Mouse (Mus musculus) embryonic facial prominence, embryonic 11.5 days (tissue): ENCODE data around the gene Mrpl52. TPM values are rescaled to one million over a fixed set of nuclear protein-coding genes. Genes with fewer than 3 reads are reported as not detected.

ENCODE experiments used
- ATAC-seq: fragments of 200-750 bp; cut with Nextera tagmentation; replicated peaks from 2 replicates; pipeline ENCODE4 v1.8.0; 2017; ENCODE audit warnings: low read depth; ENCODE audit not compliant: insufficient number of reproducible peaks, low FRiP score, low TSS enrichment
- DNase-seq: peaks from one replicate; pipeline ENCODE4 v3.0.0-alpha.2; 2015; ENCODE audit warnings: low spot score
- H3K27ac ChIP-seq: fragments of 300-500 bp; sonication (generic); replicated peaks from 2 replicates; pipeline ENCODE4 v1.5.1; 2014; ENCODE audit warnings: mild to moderate bottlenecking, low read depth, low read length, control low read depth
- H3K27me3 ChIP-seq: fragments of 300-500 bp; sonication (generic); 2 replicates; pipeline ENCODE4 v1.6.1; 2014; ENCODE audit warnings: mild to moderate bottlenecking, low read length, moderate library complexity, mixed read lengths; ENCODE audit not compliant: control insufficient read depth, insufficient read depth
- H3K36me3 ChIP-seq: fragments of 300-500 bp; sonication (generic); replicated peaks from 2 replicates; pipeline ENCODE4 v1.6.1; 2014; ENCODE audit warnings: low read depth, mild to moderate bottlenecking, low read length, moderate library complexity, mixed read lengths; ENCODE audit not compliant: control insufficient read depth, insufficient read depth
- H3K4me1 ChIP-seq: fragments of 300-500 bp; sonication (generic); 2 replicates; pipeline ENCODE4 v1.6.1; 2014; ENCODE audit warnings: low read length, mixed read lengths; ENCODE audit not compliant: control insufficient read depth, insufficient read depth
- H3K4me2 ChIP-seq: fragments of 300-500 bp; sonication (generic); 2 replicates; pipeline ENCODE4 v1.6.1; 2014; ENCODE audit warnings: low read depth, mild to moderate bottlenecking, control low read depth, low read length, moderate library complexity
- H3K4me3 ChIP-seq: fragments of 300-500 bp; sonication (generic); 2 replicates; pipeline ENCODE4 v1.5.1; 2014; ENCODE audit warnings: low read depth, low read length, control low read depth
- H3K9ac ChIP-seq: fragments of 300-500 bp; sonication (generic); replicated peaks from 2 replicates; pipeline ENCODE4 v1.6.1; 2014; ENCODE audit warnings: mild to moderate bottlenecking, control low read depth, low read length
- H3K9me3 ChIP-seq: fragments of 300-500 bp; sonication (generic); replicated peaks from 2 replicates; pipeline ENCODE4 v1.6.1; 2016; ENCODE audit warnings: mild to moderate bottlenecking, low read length, inconsistent platforms, mixed read lengths; ENCODE audit not compliant: control insufficient read depth
- WGBS: fragments of 180-500 bp; shearing (Covaris S2); extraction: QIAGEN DNeasy Blood & Tissue Kit; methylation state at CpG from one replicate; pipeline ENCODE4 v1.1.7; 2014; 5-methylcytosine and 5-hydroxymethylcytosine counted together
- polyA plus RNA-seq: library from polyadenylated mRNA; unstranded; fragments of >200 nt; fragmentation: Nextera tagmentation; extraction: Ambion mirVana; gene quantifications from 2 replicates; pipeline ENCODE4 v1.2.1, GENCODE M21; 2014

Mrpl52 gene
- polyA plus RNA-seq, 1 experiment from 2014 or later: 235 TPM

DNA sequence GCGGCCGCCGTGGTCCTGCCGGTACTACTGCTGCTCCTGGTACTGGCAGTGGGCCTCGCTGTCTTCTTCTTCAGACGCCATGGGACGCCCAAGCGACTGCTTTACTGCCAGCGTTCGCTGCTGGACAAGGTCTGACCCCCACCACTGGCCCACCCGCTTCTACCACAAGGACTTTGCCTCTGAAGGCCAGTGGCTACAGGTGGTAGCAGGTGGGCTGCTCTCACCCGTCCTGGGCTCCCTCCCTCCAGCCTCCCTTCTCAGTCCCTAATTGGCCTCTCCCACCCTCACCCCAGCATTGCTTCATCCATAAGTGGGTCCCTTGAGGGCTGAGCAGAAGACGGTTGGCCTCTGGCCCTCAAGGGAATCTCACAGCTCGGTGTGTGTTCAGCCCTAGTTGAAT, 13.8 kb downstream of the Mrpl52 start:
- peaks cover 8% of the 10 kb centered on the region for H3K36me3 ChIP-seq
- no peak overlapping the region for H3K27ac ChIP-seq
- no peak overlapping the region for H3K4me3 ChIP-seq
- no peaks in the 10 kb centered on the region for H3K27me3 ChIP-seq
- no peak overlapping the region for H3K4me2 ChIP-seq
- no peak for ATAC-seq
- no peak overlapping the region for H3K9ac ChIP-seq
- 93% methylated on average over 14 of the region's 14 CpGs for WGBS
- no peaks in the 10 kb centered on the region for H3K9me3 ChIP-seq
- H3K4me1 ChIP-seq: peaks cover 3% of the 10 kb centered on the region; the same call in 1 of the 2 replicates
- DNase-seq: no peak

DNA sequence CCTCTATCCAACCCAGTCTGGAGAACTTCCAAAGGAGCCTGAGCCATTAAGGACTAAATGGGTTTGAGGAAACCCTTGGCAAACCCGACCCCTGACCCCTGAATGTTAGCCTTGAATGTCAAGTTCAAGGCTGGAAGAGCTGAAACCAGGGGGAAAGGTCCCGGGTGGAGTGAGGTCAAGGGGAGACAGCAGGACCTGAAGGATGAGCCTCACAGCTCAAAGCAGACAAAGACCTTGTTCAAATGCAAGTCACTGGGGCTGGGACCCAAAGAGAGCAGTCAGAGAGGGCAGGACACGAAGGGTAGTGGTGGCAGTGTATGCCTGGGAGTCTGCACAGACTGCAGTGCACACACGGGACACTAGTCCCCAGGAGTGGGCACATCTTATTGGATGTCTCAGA, 14.7 kb downstream of the Mrpl52 start:
- WGBS: 72% methylated on average over 4 of the region's 4 CpGs
- no peak overlapping the region for H3K4me3 ChIP-seq
- no peak for ATAC-seq
- DNase-seq: no peak
- H3K4me2 ChIP-seq: no peak overlapping the region
- H3K36me3 ChIP-seq: peaks cover 8% of the 10 kb centered on the region
- H3K4me1 ChIP-seq: peaks cover 3% of the 10 kb centered on the region; the same call in 1 of the 2 replicates
- no peak overlapping the region for H3K27ac ChIP-seq
- H3K9me3 ChIP-seq: no peaks in the 10 kb centered on the region
- H3K9ac ChIP-seq: no peak overlapping the region
- H3K27me3 ChIP-seq: no peaks in the 10 kb centered on the region

DNA sequence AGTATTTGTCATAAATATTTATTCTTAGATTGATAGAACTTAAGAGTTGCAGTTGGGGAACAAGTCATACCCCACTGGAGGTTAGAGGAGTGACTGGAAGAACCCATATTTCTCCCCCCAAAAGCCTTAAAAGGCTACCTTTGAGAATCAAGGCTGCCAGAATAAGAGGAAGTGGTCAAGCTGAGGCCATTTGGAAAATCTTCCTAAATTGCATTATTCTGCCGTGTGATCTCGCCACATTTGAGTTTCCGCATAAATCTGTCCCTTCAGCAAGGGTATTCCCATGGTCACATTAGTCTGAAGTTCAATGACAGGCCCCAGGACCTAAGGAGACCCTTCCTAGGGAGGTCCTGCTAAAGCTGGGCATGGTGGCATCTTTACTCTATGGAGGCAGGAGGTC, 15.8 kb downstream of the Mrpl52 start:
- peaks cover 5% of the 10 kb centered on the region for H3K36me3 ChIP-seq
- WGBS: 82% methylated on average over 3 of the region's 3 CpGs
- H3K4me3 ChIP-seq: no peak overlapping the region
- no peak overlapping the region for H3K27ac ChIP-seq
- no peaks in the 10 kb centered on the region for H3K9me3 ChIP-seq
- no peak overlapping the region for H3K4me2 ChIP-seq
- H3K4me1 ChIP-seq: peaks cover 3% of the 10 kb centered on the region; the same call in 1 of the 2 replicates
- no peaks in the 10 kb centered on the region for H3K27me3 ChIP-seq
- ATAC-seq (no peak), DNase-seq (no peak)
- no peak overlapping the region for H3K9ac ChIP-seq

DNA sequence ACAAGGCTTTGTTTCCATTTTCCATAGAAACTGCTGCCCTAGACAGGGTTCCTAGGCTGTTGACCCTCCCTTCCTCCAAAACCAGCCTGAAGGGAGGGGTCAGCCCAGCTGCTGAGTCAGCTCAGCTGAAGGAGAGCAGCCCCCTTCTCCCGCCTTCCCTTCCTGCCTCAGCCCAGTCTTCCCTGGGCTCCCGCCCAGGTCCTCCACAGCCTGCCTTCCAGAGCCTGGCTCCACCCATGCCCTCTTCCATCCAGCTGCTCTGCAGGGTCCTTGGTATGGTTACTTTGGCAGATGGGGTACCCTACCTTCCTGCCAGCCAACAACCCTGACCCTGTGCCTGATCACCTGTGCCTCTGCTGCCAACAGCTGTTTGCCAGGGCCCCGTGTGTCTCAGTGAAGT, 16.5 kb downstream of the Mrpl52 start:
- Histone ChIP-seq H3K4me3 (no peak overlapping the region), H3K36me3 (peaks cover 5% of the 10 kb centered on the region), H3K4me2 (0 out of 2 replicates have a peak overlapping the region, but pooled peaks have one; percentile 5), H3K27ac (peak overlapping the region; percentile 69), H3K9ac (no peak overlapping the region; the same call in 1 of the 2 replicates), H3K27me3 (no peaks in the 10 kb centered on the region), H3K4me1 (peaks cover 3% of the 10 kb centered on the region; the same call in 1 of the 2 replicates), H3K9me3 (no peaks in the 10 kb centered on the region)
- peak; percentile 76 for DNase-seq
- 7% methylated on average over 3 of the region's 3 CpGs for WGBS
- peak; percentile 69 for ATAC-seq

DNA sequence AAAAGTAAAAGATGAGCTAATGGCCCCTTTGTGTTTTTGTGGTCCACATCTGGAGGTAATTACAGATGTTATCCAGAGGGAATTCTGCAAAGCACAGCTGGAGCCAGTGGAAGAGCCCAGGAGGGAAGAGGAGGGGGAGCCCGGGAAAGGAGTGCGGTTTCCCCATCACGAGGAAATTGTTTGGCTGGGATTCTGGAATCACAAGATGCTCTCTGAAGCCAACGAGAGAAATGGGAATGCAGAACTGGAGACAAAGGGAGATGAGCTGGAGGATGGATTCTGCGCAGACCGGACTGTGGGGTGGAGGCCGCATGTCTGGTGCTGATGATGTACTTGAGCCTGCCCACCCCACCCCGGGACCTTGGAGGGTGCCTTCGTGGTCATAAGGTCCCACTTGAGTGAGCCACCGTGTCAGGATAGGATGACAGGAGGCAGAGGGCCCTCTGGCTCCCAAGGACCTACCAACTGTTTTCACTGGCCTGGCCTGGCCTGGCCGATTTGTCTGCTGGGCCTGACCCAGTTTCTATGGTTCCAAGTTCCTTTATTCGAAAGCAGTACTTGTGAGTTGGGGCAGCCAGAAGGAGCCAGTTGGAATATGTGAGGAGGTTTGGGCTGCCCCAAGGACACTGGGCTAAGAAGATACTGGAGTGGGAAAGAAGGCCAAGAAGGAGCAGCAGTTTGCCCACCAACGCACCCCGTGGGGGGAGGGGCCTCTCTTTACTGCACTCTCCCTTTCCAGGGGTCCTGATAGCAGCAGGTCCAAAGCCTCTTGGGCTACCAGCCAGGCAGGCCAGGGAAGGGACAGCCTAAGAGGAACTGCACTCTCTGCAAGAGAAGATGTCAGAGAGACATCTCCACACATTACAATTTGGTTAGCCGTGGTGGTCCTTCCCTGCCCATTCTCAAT, 17.3 kb downstream of the Mrpl52 start:
- no peaks in the 10 kb centered on the region for H3K9me3 ChIP-seq
- 52% methylated on average over 15 of the region's 15 CpGs for WGBS
- peaks cover 5% of the 10 kb centered on the region for H3K36me3 ChIP-seq
- ATAC-seq (0 out of 2 replicates have a peak, but pooled peaks have one; percentile 25), DNase-seq (peak; percentile 83)
- H3K9ac ChIP-seq: peak overlapping the region; percentile 15; the same call in 1 of the 2 replicates
- no peaks in the 10 kb centered on the region for H3K27me3 ChIP-seq
- peak overlapping the region; percentile 69 for H3K27ac ChIP-seq
- no peak overlapping the region for H3K4me2 ChIP-seq
- H3K4me1 ChIP-seq: peaks cover 3% of the 10 kb centered on the region; the same call in 1 of the 2 replicates
- no peak overlapping the region for H3K4me3 ChIP-seq

DNA sequence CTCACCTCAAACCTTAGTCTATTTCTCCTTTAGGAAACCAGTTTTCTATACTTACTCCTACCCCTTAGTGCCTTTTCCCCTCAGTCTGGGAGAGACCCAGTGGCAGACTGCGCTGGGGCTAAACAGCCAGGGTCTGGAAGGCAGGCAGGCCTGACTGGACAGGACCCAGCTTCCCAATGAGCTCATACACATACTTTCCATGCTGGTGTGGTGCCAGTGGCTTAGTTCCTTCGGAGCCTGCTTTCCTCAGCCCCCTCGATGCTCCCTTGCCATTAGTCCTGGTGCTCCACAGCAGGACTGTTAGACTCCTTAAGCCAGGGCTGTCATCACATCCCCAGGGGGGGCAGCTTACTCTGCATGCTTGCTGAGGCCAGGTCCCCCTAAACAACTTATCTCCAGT, 18.8 kb downstream of the Mrpl52 start:
- Histone ChIP-seq H3K27me3 (no peaks in the 10 kb centered on the region), H3K9ac (no peak overlapping the region), H3K27ac (no peak overlapping the region), H3K4me3 (no peak overlapping the region), H3K4me2 (no peak overlapping the region), H3K36me3 (no peaks in the 10 kb centered on the region; the same call in 1 of the 2 replicates), H3K9me3 (no peaks in the 10 kb centered on the region), H3K4me1 (peaks cover 3% of the 10 kb centered on the region; the same call in 1 of the 2 replicates)
- ATAC-seq (no peak), DNase-seq (no peak)
- WGBS: 52% methylated on average over 3 of the region's 3 CpGs

DNA sequence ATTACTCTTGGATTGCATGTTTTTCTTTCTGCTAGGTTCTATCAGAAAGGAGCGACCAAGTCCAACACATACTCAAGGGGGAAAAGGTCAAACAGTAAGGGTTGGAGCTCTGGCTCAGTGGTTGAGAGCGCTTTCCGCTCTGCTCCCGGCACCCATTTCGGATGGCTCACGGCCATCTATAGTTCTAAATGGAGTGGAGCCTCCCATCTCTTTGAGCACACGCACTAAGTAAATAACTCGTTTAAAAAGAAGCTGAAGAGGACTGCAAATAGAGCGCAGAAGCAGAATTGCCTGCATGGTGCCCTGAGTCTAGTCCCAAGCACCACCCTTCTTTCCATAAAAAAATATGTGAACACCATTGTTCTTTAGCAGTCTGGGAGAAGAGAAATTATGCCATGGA, 26.9 kb downstream of the Mrpl52 start:
- Histone ChIP-seq H3K4me1 (no peaks in the 10 kb centered on the region), H3K9ac (no peak overlapping the region), H3K36me3 (no peaks in the 10 kb centered on the region), H3K4me3 (no peak overlapping the region), H3K9me3 (no peaks in the 10 kb centered on the region), H3K4me2 (no peak overlapping the region), H3K27ac (no peak overlapping the region), H3K27me3 (no peaks in the 10 kb centered on the region)
- no peak for ATAC-seq
- 89% methylated on average over 9 of the region's 9 CpGs for WGBS
- DNase-seq: no peak
